Mouse (Mus musculus): ENCODE measurements around the gene Cdh20. TPM values are rescaled to one million over a fixed set of nuclear protein-coding genes. Genes with fewer than 3 reads are reported as not detected.

The Cdh20 gene
- polyA plus RNA-seq, 1 experiment from 2014 or later = 1.3 TPM

DNA sequence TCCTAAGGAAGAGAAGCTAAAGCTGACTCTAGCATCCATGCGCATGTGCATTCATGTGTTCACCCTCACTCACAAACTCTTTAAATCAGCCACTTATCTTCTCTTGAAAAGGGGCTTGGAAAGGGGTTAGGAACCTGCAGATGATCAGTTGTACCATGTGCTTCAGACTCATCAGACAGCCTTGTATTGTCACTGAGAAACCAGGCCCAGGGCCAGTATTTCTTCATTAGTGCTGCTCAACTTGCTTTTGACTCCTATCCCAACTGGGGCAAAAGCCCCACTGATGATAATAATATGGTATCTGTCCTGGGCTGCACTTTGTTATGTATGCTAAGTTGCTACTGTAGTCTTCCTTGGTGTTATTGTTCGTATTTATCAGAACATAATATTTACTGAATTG, 38.9 kb downstream of the Cdh20 start:
- over 99% methylated on average over 2 of the region's 2 CpGs for WGBS
- Histone ChIP-seq H3K27me3 (no peaks in the 10 kb centered on the region), H3K36me3 (no peaks in the 10 kb centered on the region), H3K9ac (replicated peaks) (no peak overlapping the region), H3K4me1 (replicated peaks) (0 out of 2 replicates have a peak, but pooled peaks cover 4% of the 10 kb centered on the region), H3K27ac (no peak overlapping the region), H3K4me2 (replicated peaks) (no peak overlapping the region), H3K4me3 (replicated peaks) (no peak overlapping the region), H3K9me3 (no peaks in the 10 kb centered on the region)
- ATAC-seq = no peak

DNA sequence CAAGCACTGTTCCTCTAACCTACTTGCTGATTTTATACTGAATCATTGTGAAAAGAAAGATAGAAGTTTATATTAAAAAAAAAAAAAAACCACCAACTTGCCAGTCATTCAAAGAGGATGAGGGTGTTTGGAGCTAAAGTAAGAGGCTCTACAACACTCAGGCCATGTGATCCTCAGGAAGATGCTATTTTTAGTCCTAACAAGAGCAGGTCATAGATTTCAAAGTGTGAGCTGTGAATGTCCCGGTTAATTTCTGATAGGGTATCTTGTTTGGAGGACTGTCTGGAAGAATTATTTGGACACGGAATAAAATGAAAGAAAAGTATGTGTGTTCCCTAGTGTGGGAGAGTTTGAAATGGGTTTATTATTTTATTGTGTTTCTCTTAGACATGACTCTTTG, 49.2 kb downstream of the Cdh20 start:
- 93% methylated on average over 2 of the region's 2 CpGs for WGBS
- Histone ChIP-seq H3K27ac (no peak overlapping the region), H3K4me2 (replicated peaks) (no peak overlapping the region), H3K36me3 (no peaks in the 10 kb centered on the region), H3K4me3 (replicated peaks) (no peak overlapping the region), H3K9ac (replicated peaks) (no peak overlapping the region), H3K27me3 (no peaks in the 10 kb centered on the region), H3K4me1 (replicated peaks) (no peaks in the 10 kb centered on the region), H3K9me3 (no peaks in the 10 kb centered on the region)
- ATAC-seq = no peak

DNA sequence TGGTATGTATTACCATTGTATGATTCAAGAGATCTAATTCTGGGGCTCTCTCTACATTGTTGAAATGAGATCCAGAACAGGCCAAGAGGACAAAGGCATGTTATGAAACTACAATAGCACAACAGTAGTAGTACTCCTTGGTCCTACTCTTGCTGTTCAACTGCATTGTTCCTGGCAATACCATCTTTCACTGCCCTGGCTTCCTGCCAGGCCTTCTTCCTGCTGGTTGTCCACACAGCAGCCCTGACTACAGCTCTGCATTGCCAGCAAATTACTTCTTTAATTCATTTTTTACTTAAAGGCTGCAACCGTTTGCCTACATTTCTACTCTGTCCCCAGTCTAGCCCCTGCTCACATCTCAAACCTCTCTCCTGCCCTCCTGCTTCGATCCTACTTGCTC, 59.8 kb downstream of the Cdh20 start:
- 90% methylated on average over 2 of the region's 2 CpGs for WGBS
- H3K9me3 ChIP-seq = no peaks in the 10 kb centered on the region
- ATAC-seq = no peak

DNA sequence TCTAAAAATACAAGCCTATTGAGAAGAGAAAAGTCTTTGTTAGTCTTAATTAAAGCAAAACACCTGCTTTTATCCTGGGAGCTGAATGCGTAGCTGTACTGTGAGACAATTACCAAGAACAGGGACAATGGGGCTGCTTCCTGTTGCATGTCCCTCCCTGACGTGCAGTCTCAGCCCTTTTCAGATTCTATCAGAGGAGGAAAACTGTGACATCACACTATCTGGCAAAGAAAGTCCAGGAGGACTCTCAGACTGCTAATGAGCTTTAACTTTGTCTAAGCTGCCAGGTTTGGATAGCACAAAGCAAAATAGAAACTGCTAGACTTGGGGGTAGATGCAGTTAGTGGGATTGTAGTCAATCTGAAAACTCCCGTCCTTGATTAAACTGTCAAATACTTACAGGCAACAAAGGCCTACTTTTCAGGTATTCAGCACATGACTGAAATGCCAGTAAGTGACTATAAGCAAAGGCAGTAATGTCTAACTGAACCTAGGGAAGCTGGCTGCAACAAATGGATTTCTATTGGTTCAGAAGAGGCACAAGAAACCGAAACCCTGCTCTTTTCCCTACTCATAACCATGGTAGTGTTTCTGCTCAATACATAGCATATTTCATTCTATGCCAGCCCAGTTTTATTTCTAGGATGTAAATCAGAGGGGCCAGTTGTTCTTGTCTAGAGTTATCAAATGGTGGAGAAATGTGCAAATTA, 70.0 kb downstream of the Cdh20 start:
- Histone ChIP-seq H3K9ac (replicated peaks) (no peak overlapping the region), H3K27me3 (no peaks in the 10 kb centered on the region), H3K36me3 (no peaks in the 10 kb centered on the region), H3K9me3 (no peaks in the 10 kb centered on the region), H3K4me1 (replicated peaks) (peaks cover 7% of the 10 kb centered on the region; the same call in 1 of the 2 replicates), H3K27ac (no peak overlapping the region), H3K4me3 (replicated peaks) (no peak overlapping the region), H3K4me2 (replicated peaks) (no peak overlapping the region)
- 31% methylated on average over 4 of the region's 4 CpGs for WGBS
- peak; percentile 82 for ATAC-seq

More for the DNA sequence above, 59.8 kb downstream of the Cdh20 start:
- H3K4me3 ChIP-seq (replicated peaks) = no peak overlapping the region
- no peaks in the 10 kb centered on the region for H3K4me1 ChIP-seq (replicated peaks)
- no peak overlapping the region for H3K27ac ChIP-seq
- H3K9ac ChIP-seq (replicated peaks) = no peak overlapping the region
- H3K36me3 ChIP-seq = no peaks in the 10 kb centered on the region
- no peak overlapping the region for H3K4me2 ChIP-seq (replicated peaks)
- no peaks in the 10 kb centered on the region for H3K27me3 ChIP-seq

DNA sequence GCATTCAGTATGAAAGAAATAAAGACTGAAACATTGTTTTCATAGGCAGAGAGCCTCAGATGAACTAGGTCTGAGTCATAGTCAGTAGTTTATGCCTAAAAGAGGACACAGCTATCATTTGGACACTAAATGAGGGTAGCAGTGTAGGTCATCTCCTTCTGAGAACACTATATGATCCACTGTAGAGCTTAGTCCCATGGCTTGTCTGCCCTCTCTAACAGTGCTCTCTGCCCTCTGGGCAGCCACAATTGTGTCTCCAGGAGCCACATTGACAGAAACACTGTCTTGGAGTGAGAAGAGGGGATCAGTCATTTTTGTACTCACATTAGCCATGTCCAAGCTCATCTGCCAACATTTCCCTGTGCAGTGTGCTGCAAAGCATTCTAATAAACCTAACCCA, 70.7 kb downstream of the Cdh20 start:
- Histone ChIP-seq H3K4me3 (replicated peaks) (no peak overlapping the region), H3K36me3 (no peaks in the 10 kb centered on the region), H3K4me2 (replicated peaks) (no peak overlapping the region), H3K27ac (no peak overlapping the region), H3K9me3 (no peaks in the 10 kb centered on the region), H3K27me3 (no peaks in the 10 kb centered on the region), H3K4me1 (replicated peaks) (peaks cover 7% of the 10 kb centered on the region; the same call in 1 of the 2 replicates), H3K9ac (replicated peaks) (no peak overlapping the region)
- no peak for ATAC-seq

DNA sequence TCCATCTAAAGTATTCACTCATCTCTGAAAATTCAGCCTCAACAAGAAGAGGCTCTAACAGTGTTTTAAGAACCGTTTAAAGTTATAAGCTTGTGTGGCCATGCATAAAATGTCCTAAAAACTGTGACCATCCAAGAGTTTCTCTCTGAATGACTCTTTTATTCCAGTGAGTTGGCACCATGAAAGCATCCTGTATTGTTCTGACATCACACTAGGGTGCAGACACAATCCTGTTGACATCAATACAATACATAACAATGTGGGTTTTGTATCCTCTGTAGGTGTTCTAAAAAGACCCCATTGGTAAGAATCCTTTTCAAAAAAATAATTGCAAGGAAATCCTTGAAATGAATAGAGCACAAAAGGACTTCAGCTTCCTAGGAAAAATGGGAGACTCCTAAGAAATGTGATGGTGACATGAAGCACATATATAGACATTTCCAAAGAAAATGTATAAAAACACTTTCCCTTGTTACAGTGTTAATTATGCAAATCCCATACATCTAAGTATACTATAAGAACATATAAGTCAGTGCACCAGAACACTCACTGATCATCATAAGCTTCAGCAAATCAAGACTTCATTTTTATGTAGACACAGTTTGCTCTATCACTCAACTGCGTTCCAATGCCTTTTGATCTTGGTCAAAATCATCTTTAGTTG, 80.1 kb downstream of the Cdh20 start:
- no peak overlapping the region for H3K27ac ChIP-seq
- H3K36me3 ChIP-seq = no peaks in the 10 kb centered on the region
- WGBS = 11% methylated on average over 2 of the region's 2 CpGs
- H3K4me3 ChIP-seq (replicated peaks) = no peak overlapping the region
- no peak overlapping the region for H3K4me2 ChIP-seq (replicated peaks)
- no peaks in the 10 kb centered on the region for H3K27me3 ChIP-seq
- 0 out of 2 replicates have a peak, but pooled peaks cover 11% of the 10 kb centered on the region for H3K4me1 ChIP-seq (replicated peaks)
- peak; percentile 82 for ATAC-seq
- H3K9me3 ChIP-seq = no peaks in the 10 kb centered on the region
- H3K9ac ChIP-seq (replicated peaks) = no peak overlapping the region

DNA sequence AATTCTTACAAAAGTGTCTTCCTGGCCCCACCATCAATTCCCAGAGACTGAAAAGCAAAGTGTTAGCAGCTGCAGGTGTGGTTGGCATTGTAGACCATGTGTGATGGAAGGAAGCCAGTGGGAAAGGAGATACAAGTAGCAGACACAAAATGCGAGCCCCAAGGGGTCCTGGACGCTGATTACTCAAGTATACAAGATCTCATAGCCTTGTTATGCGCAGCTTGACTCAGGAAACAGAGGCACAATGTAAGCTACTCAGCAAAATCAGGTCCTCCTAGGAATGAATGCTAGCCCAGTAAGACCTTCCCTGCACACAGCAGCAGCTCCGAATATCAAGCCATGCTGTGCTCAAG, 80.6 kb downstream of the Cdh20 start:
- no peak overlapping the region for H3K4me2 ChIP-seq (replicated peaks)
- no peaks in the 10 kb centered on the region for H3K36me3 ChIP-seq
- no peak for ATAC-seq
- no peak overlapping the region for H3K27ac ChIP-seq
- H3K27me3 ChIP-seq = no peaks in the 10 kb centered on the region
- WGBS = 12% methylated on average over 4 of the region's 4 CpGs
- no peak overlapping the region for H3K9ac ChIP-seq (replicated peaks)
- no peaks in the 10 kb centered on the region for H3K9me3 ChIP-seq
- 0 out of 2 replicates have a peak, but pooled peaks cover 11% of the 10 kb centered on the region for H3K4me1 ChIP-seq (replicated peaks)
- H3K4me3 ChIP-seq (replicated peaks) = no peak overlapping the region

DNA sequence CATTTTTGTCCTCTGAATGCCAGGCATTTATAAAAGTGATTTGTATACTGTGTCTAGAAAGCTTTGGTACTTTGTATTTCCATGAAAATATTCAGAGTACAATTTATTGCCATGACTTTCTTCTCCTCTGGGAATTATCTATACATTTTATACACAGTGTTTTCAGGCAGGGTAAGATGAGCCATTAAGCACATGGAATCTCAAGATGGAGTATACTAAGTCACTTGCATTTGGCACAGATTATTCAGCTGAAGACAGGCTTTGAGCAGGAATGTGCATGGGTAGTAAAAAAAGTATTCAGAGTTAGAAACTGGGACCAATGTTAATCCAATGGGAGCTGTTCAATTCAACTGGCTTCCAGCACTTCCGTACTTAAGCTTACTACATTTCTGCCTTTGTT, 109.1 kb downstream of the Cdh20 start:
- Histone ChIP-seq H3K36me3 (no peaks in the 10 kb centered on the region), H3K9ac (replicated peaks) (no peak overlapping the region), H3K4me1 (replicated peaks) (no peaks in the 10 kb centered on the region), H3K27ac (no peak overlapping the region), H3K27me3 (no peaks in the 10 kb centered on the region), H3K4me2 (replicated peaks) (no peak overlapping the region), H3K9me3 (no peaks in the 10 kb centered on the region), H3K4me3 (replicated peaks) (no peak overlapping the region)
- ATAC-seq = no peak
- 74% methylated on average over 1 of the region's 1 CpGs for WGBS

DNA sequence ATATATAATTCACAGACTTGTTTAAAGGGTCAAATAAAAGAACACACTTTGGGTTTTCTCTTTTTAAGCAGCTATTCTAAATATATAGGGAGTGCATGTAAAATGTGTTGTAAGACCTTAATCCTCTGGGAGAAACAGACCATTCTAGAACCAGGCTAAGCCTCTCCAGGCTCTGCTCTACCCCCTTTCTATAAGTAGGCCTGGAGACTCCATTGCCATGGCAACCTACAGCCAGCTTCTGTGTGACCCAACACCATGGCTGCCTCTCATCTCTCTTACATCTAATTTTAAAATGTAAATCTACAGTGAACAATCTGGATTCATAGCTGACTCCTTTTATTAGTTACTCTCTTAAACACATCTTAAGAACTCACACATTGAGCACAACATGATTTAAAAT, 133.5 kb downstream of the Cdh20 start:
- H3K4me3 ChIP-seq (replicated peaks) = no peak overlapping the region
- H3K36me3 ChIP-seq = no peaks in the 10 kb centered on the region
- no peaks in the 10 kb centered on the region for H3K27me3 ChIP-seq
- ATAC-seq = no peak
- H3K9ac ChIP-seq (replicated peaks) = no peak overlapping the region
- H3K4me1 ChIP-seq (replicated peaks) = no peaks in the 10 kb centered on the region
- no peak overlapping the region for H3K4me2 ChIP-seq (replicated peaks)
- no peak overlapping the region for H3K27ac ChIP-seq
- no peaks in the 10 kb centered on the region for H3K9me3 ChIP-seq

DNA sequence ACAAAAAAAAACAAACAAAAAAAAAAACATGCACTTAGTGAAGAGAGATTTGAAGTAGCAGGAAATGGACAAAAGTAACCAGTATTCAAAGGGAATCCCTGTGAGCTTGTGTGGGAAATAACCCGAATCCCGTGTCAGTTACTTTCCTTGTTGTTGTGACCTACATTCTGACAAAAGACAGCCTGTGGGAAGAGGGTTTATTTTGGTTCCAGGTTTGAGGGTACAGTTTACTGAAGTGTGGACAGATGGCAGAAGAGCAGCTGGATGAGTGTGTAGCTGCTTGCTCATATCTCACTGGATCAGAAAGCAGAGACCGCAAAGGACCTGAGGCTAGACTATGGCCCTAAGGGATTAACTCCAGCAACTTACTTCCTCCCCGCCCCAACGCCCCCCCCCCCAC, 135.1 kb downstream of the Cdh20 start:
- Histone ChIP-seq H3K27ac (no peak overlapping the region), H3K4me3 (replicated peaks) (no peak overlapping the region), H3K9me3 (no peaks in the 10 kb centered on the region), H3K27me3 (no peaks in the 10 kb centered on the region), H3K4me2 (replicated peaks) (no peak overlapping the region), H3K36me3 (no peaks in the 10 kb centered on the region), H3K4me1 (replicated peaks) (no peaks in the 10 kb centered on the region), H3K9ac (replicated peaks) (no peak overlapping the region)
- no peak for ATAC-seq
- WGBS = 72% methylated on average over 5 of the region's 5 CpGs

DNA sequence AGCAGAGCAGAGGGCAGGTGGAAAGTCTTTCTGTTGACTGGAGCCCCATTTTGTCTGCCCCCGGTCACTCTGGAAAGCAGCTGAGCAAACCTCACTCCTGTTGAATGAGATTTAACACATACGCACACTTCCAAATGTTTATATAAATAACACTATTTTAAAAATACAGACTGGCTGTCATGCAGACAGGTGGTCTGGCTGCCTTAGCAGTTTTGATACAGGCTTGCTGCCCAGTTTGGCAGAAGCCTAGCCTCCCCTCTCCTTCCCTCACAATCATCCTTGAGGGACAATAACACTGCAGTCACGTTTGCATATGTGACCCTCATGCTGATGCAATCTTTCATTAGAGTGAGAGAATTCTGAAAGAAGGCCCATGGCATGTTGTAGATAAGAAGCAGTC, 144.1 kb downstream of the Cdh20 start:
- Histone ChIP-seq H3K27ac (no peak overlapping the region), H3K9ac (replicated peaks) (no peak overlapping the region), H3K27me3 (peaks cover 3% of the 10 kb centered on the region; the same call in 1 of the 2 replicates), H3K4me3 (replicated peaks) (no peak overlapping the region), H3K4me1 (replicated peaks) (peaks cover 15% of the 10 kb centered on the region), H3K4me2 (replicated peaks) (no peak overlapping the region), H3K36me3 (no peaks in the 10 kb centered on the region), H3K9me3 (no peaks in the 10 kb centered on the region)
- WGBS = 49% methylated on average over 3 of the region's 3 CpGs
- ATAC-seq = no peak

DNA sequence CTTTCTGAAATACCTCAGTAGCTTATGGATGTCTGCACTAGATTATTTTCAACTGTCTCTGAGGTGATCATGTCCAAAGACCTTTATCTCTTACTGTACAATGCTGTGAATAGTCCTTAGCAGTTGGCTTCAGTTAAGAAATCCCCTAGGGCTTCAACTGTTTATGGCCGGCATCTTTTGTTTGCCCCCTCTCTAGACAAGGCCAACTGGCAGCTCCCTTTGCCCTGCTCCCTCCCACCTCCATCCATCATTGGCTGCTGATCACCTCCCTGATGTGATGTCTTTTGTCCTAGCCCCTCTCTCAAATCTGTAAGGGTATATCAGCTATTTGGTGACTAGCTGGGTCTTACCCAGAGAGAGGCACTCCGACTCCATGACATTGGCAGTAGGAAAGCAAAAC, 148.2 kb downstream of the Cdh20 start:
- Histone ChIP-seq H3K4me1 (replicated peaks) (peaks cover 25% of the 10 kb centered on the region), H3K4me2 (replicated peaks) (no peak overlapping the region), H3K36me3 (no peaks in the 10 kb centered on the region), H3K27me3 (peaks cover 13% of the 10 kb centered on the region; the same call in 1 of the 2 replicates), H3K4me3 (replicated peaks) (no peak overlapping the region), H3K9me3 (no peaks in the 10 kb centered on the region), H3K9ac (replicated peaks) (no peak overlapping the region), H3K27ac (no peak overlapping the region)
- no peak for ATAC-seq
- WGBS = 23% methylated on average over 2 of the region's 2 CpGs
